Mouse (Mus musculus) bone marrow macrophage, adult 2 months (primary cell): ENCODE data around the gene Fkbp15.

ENCODE experiments used
- CTCF ChIP-seq: IDR thresholded peaks from 2 replicates; pipeline ENCODE4 v1.5.1; 2012; ENCODE audit warnings: low read depth, mild to moderate bottlenecking, low read length, moderate library complexity
- POLR2A ChIP-seq: IDR thresholded peaks from 2 replicates; pipeline ENCODE4 v1.6.1; 2012; ENCODE audit warnings: mild to moderate bottlenecking, low read depth, low read length, borderline replicate concordance

GRCm38 (mm10) chr4:62360805-62361455 lies 582 bp upstream of the Fkbp15 start:
- TF ChIP-seq POLR2A (no peak), CTCF (no peak)
